Mouse (Mus musculus) adrenal gland, adult 18-20 months (tissue): ENCODE results near the gene Nmrk1. TPM values are rescaled to one million over a fixed set of nuclear protein-coding genes. Genes with fewer than 3 reads are reported as not detected.
A peak's percentile ranks its signal among the peaks of the same experiment; 100 is the strongest.

Source experiments
- DNase-seq, 2 experiments: peaks; one replicate each; pipeline ENCODE4 v3.0.0; 2021 to 2022; ENCODE audit warnings: low spot score in 2 of 2
- total RNA-seq, 2 experiments: library from RNA; stranded (reverse); gene quantifications; 1 replicate in 1 of 2; 2 replicates in 1 of 2; pipeline ENCODE4 v1.2.3; 2021

Nmrk1 gene
- total RNA-seq, 2 experiments from 2014 or later, result 11.1 to 14.3 TPM

DNA sequence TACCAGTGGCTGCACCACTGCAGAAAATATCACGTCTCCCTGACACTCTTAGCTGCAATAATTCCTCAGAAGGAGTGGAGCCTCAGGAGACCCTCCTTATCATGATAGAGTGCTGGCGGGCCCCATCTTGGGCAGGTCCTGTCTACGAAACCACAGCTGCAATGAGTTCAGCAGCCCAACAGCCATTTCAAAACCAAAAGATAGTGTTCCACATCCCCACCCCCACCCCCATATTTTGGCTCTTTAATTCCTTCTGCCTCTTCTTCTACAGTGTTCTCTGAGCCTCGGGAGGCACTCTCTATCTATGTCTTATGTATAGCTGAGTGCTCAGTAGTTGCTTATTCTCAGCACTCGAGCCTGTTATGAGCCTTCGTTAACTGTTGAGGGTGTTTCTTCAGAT, 18.7 kb downstream of the Nmrk1 start:
- DNase-seq, result no peak

DNA sequence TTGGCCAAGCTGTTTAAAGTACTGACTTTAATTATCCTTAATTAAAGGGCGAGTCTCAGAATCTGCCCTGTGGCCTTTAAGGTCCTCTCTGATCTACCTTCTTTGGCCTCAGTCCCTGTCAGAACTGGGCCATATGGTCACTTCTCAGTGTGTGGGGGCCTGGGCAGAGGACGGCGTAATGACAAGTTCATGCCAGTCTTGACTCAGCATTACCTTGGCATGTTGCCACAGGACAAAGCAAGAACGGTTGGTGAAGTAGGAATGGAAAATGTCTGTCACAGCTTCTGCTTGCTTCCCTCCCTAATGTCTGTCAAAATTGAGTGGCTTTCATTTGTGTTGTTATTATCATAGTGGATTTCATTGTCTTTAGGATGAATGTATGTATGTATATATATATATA, 20.8 kb downstream of the Nmrk1 start:
- DNase-seq, result peak in 1 of 2 experiments; percentile 58

- DNase-seq, result no peak
Observed at GRCm38 (mm10) chr19:18653058-18653457, 21.3 kb downstream of the Nmrk1 start.

DNA sequence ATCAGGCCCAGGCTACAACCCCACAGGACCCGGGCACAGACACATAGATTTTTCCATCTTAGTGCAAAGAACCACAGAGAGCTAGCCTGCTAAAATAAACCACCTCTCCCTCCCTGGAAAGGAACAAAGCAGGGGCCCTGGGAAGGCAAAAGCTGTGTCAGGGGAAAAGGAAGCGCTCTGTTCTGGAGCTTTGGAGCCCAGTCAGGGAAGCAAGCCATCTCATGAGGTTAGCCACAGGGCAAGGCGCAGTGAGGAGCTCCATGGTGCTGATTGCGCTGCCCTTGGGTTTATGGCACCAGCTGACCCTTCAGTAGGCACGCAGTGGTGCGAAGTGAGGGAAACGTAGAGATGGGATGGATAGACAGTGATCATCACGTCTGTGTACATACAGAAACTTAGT, 22.6 kb downstream of the Nmrk1 start:
- no peak for DNase-seq

DNA sequence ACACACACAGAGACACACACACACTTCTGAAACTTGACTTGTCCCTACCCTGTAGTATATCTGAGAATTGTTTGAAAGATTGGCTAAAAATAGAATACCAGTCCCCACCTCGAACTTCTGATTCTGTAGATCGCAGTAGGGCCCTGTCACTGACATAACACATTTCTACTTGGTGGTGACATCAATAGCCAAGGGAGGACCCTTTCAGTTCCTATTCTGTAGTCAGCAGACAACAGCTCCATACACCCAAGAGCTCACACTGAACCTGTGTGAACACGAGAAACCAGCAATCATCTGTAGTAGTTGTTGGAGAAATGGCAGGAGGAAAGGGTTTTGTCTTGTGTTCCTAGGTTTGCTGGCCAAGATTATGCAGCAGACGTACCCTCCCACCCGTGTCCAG, 23.2 kb downstream of the Nmrk1 start:
- DNase-seq, result no peak

GRCm38 (mm10) chr19:18655999-18656398, 24.2 kb downstream of the Nmrk1 start:
- no peak for DNase-seq

- DNase-seq, result no peak
Observed at GRCm38 (mm10) chr19:18658473-18658872, 26.7 kb downstream of the Nmrk1 start.

GRCm38 (mm10) chr19:18659349-18659748, 27.6 kb downstream of the Nmrk1 start:
- DNase-seq, result no peak

GRCm38 (mm10) chr19:18660466-18660865, 28.7 kb downstream of the Nmrk1 start:
- DNase-seq, result no peak

DNA sequence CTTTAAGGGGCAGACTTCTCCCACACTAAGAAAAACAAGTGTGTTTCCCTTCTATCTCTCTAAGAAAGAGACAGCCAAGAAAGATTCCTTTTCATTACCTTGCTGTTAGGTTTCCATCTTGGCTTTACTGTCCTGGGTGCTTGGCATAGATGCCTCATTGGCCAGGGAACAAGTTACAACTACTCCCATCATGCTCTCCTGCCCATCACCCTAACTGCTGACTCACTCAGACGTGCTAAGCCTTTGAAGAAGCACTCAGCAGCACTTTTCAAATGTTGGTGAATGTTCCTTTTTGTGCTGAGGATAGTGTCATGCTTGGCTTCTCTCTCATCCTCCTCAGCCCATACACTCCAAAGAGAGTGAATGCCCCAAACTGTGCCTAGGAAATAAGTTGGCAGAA, 29.9 kb downstream of the Nmrk1 start:
- DNase-seq, result no peak

DNA sequence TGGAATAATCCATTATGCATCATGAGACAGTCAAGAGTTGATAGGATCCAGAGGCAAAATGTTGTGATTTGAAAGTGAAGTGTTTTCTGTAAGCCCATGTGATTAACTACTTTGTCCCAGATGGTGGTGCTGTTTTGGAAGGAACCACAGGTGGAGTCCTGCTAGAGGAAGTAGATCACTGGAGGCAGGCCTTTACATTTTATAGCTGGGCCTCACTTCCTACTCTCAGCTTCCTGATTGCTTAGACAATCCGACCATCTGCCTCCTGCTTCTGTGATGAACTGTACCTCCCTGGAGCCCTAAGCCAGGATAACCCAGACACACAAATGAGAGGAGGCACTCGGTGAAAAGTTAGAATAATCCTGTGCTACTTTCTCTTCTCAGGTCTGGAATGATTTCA, 32.2 kb downstream of the Nmrk1 start:
- DNase-seq, result no peak

DNA sequence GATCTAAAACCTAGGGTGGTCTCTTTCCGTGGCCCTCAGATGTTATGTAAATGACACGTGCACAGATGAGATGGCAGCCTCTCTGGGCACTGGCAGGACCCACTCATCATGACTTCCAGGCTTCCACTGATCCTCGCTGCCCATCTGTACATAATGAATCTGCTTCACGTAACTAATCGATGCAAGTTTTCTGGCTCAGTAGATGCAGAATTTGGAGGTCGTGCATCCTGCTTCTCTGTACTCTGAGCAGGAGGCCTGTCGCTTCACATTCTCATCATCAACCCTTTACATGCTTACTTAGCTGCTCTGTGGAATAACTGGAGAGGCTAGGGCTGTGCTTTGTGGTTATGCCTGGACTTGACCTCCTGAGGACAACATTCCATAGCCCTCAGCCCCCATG, 35.2 kb downstream of the Nmrk1 start:
- no peak for DNase-seq

DNA sequence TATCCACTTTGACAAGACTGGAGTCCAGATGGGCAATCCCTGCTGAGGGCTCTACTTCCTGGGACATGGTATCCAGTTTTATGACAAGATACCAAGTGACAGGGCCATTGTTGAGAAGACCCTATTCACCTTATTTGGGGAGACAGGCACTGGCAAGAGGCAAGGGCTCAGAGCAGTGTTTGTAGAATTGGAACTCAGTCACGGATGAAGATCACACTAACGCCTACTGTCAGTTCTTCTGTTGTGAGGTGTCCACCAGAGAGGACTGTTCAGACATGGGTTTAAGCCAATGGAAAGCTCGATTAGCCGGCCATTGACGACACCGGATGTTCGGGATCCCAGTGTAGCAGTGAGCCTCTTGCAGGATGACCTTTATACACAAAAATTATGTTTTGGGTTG, 37.8 kb downstream of the Nmrk1 start:
- no peak for DNase-seq

DNA sequence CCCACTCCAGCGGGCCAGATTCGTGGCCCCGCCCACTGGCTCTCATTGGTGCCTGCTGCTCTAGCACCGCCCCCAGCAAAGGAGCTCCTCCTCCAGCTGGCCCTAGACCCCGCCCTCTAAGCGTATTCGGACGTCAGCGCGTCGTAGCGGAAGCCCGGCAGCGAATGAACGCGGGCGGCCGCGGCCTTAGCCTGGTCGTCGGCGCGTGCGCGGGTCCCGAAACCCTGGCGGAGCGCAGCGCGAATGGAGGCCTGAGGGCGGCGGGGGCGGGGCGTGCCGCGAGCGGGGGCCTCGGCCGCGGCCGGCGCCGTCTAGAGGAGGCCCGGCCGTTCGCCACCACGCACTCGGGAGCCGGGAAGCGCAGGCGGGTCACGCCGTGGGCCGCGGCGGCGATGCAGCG, 38.9 kb downstream of the Nmrk1 start, which contains the start of gene Carnmt1:
TSS of gene Carnmt1 (plus strand) at position 157 of the 400 bp plus-strand sequence.
- peak; percentile 96 to 98 for DNase-seq

DNA sequence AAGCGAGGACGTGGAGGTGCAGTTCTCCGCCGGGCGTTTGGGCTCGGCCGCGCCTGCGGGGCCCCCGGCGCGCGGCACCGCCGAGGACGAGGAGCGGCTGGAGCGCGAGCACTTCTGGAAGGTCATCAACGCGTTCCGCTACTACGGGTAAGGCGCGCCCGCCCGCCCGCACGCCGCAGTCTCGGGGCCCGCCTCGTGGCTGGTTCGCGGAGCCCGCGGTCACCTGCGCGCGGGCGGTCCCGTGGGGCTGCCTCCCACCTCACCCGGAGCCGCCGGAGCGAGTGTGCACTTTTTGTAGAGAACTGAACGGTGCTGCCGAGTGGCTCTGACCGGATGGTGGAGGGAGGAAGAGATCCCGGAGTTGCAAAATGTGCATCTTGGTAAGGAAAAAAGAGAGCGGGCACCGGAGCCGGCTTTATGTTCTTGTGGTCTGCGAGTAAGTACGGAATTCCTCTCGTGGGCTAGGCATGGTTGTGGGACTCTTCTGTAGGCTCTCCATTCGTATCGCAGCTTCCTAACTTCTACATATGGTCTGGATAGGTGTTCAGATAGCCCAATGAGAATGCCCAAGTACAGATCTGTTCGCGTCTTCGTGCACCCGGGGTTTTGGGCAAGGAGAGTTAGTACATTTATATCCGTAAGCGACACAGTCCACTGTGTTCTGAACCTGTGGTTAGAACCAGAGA, 39.4 kb downstream of the Nmrk1 start:
- DNase-seq, result peak; percentile 46 to 58

DNA sequence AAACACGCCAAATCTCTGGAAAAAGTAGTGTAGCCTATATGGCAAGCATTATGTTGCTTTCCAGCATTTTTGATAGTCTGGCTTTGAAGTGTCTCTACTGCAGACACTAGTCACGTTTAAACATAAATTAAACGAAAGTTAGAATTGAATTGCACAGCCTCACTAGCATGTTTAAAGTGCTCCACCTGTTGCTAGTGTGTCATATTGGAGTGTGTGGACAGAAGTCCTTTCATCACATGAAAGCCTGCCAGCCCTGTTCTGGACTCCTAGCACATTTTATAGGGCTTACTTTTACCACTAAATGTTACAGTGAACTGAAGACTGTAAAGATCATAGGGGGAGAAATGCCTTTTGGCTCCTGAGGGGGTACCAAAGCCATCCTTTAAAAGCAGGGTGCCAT, 40.7 kb downstream of the Nmrk1 start:
- no peak for DNase-seq

DNA sequence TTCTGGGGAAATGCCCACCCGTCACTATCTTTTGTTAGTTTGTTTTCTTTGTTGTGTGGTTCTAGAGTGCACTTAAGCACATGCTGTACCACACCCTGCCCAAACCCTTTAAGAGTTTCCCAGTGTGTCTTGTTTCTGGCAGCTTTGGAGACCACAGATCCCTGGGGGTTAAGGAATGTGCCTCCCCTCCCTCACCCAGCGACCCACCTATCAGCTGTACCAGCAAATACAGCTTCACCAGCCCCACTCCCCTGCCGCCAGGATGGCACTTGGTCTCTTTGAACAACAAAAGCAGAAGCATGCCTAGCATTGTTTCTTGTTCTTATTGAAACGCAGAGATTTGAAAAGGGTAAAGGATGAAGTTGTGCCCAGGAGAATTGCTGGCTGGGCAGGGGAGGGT, 41.4 kb downstream of the Nmrk1 start:
- DNase-seq, result no peak

- DNase-seq, result no peak
Observed at GRCm38 (mm10) chr19:18682142-18682541, 50.4 kb downstream of the Nmrk1 start.

DNA sequence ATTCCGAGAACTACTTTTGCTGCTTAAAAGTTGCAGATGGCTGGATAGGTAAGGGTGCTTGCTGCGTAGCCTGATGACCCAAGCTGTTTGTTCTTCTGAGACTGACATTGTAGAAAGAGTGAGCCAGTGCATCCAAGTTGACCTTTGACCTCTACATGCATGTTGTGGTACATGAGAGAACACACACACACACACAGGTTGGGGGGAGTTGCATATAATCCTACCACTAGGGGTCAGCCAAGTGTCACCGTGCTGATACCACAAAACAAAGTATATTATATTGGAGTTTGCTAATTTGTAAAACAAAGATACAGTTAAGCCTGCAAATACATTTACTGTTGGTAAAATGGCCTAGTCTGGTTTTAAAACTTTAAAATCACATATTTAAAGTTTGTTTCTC, 55.8 kb downstream of the Nmrk1 start:
- DNase-seq, result no peak

DNA sequence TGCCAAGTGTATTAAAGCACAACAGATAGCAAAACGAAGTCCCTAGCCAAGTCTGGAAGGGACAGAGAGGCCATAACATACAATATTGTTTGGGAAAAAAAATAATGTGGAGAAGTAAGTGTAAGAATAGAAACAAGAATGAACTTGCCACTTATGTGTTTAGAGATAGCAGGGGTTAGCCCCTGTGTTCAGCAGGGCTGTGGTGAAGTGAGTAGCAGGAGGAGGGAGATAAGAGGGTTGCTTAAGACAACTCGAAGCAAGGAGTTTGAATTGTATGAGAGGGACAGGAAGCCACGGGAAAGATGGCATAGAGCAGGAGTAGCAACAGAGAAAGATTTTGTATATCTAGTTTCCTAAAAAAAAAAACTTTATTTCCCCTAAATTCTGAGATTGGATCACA, 60.4 kb downstream of the Nmrk1 start:
- DNase-seq, result no peak

- no peak for DNase-seq
Observed at GRCm38 (mm10) chr19:18692768-18693167, 61.0 kb downstream of the Nmrk1 start.

DNA sequence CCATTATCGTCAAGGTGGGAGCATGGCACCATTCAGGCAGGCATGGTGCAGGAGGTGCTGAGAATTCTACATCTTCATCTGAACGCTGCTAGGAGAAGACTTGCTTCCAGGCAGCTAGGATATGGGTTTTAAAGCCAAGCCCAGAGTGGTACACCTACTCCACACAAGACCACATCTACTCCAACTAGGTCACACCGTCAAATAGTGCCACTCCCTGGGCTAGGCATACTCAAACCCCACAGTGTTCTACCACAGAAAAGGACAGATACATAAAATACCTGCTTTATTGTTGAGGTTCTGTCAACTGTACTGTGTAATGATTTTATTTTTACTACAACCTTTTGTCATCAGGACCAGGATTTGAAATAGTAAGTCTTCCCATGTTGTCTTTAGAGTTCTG, 63.4 kb downstream of the Nmrk1 start:
- DNase-seq, result no peak

DNA sequence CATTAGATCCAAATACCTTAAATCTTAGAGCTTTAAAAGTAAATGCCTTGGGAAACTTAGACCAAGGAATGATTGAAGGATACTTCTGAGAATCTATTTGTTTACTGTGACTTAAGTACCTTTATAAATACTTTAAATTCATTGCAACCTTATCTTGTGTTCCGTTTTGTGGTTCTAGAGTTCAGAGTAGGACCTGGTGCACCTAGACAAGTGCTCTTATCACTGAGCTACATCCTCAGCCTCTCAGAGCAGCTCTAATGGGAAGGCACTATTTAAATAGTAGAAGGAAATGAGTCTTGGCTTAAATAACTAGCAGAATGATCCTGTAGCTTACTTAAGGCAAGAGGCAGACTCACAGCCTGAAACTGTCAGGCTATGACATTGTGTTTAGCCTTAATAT, 63.8 kb downstream of the Nmrk1 start:
- no peak for DNase-seq
